ENCODE assay signal across 8 mouse cellular contexts in genomic region chr8:126138645-126139545, GRCm38 (mm10).
DNase-seq lines count a peak whose midpoint lies in the region; ATAC-seq and TF ChIP-seq lines count a peak whose summit lies in the region.

No protein-coding gene starts in this region.

- peak overlapping the region; percentile 91 for H3K27ac ChIP-seq in layer of hippocampus, adult 2 months
- H3K27ac ChIP-seq in brown adipose tissue, adult 24 weeks (replicated peaks; ENCODE audit: low read depth, low read length): no peak overlapping the region
- no peak overlapping the region for H3K27ac ChIP-seq in forebrain, embryonic 13.5 days
- no peak overlapping the region for H3K27ac ChIP-seq in kidney, embryonic 15.5 days
- H3K27ac ChIP-seq in stomach, postnatal 0 days (replicated peaks): no peak overlapping the region

- peak overlapping the region; percentile 62 for H3K9ac ChIP-seq in forebrain, embryonic 13.5 days
- peak overlapping the region; percentile 46 for H3K9ac ChIP-seq in kidney, embryonic 15.5 days
- peak overlapping the region; percentile 23; the same call in 1 of the 2 replicates for H3K9ac ChIP-seq in stomach, postnatal 0 days (ENCODE audit: low read length)

- H3K9me3 ChIP-seq in forebrain, embryonic 13.5 days (replicated peaks): no peaks in the 10 kb centered on the region
- H3K9me3 ChIP-seq in kidney, embryonic 15.5 days (replicated peaks): no peaks in the 10 kb centered on the region
- H3K9me3 ChIP-seq in stomach, postnatal 0 days (ENCODE audit: control insufficient read depth, low read length): no peaks in the 10 kb centered on the region

- no peak for TF ChIP-seq EP300 in stomach, postnatal 0 days (optimal IDR thresholded peaks at IDR 0.05)

- peaks cover 46% of the 10 kb centered on the region for H3K27me3 ChIP-seq in forebrain, embryonic 13.5 days
- peaks cover 39% of the 10 kb centered on the region for H3K27me3 ChIP-seq in kidney, embryonic 15.5 days
- H3K27me3 ChIP-seq in stomach, postnatal 0 days (ENCODE audit: control insufficient read depth, insufficient read depth, low read length): 0 out of 2 replicates have a peak, but pooled peaks cover 4% of the 10 kb centered on the region

- DNase-seq in layer of hippocampus, adult 2 months (ENCODE audit: low spot score in 2 of 2): peak in 1 of 2 experiments; percentile 56
- no peak for DNase-seq in layer of hippocampus, adult 9-10 months (ENCODE audit: low spot score)
- DNase-seq in lung, postnatal 36 days: peak; percentile 14
- DNase-seq in stomach, postnatal 0 days (ENCODE audit: low spot score): peak; percentile 55

- 1% methylated on average over 89 of the region's 95 CpGs for WGBS in forebrain, embryonic 13.5 days
- WGBS in kidney, embryonic 15.5 days: under 1% methylated on average over 83 of the region's 95 CpGs
- 1% methylated on average over 87 of the region's 95 CpGs for WGBS in stomach, postnatal 0 days

- 0 out of 2 replicates have a peak, but pooled peaks have one; percentile 38 for ATAC-seq in forebrain, embryonic 13.5 days
- peak; percentile 69; the same call in 1 of the 2 replicates for ATAC-seq in kidney, embryonic 15.5 days (replicated peaks; ENCODE audit: low FRiP score)
- ATAC-seq in stomach, postnatal 0 days (ENCODE audit: low FRiP score, low TSS enrichment): peak; percentile 23; the same call in 1 of the 2 replicates
- no peak for ATAC-seq in activated CD4-positive, CD25-positive, alpha-beta regulatory T cell, adult 4 months

- TF ChIP-seq CTCF in layer of hippocampus, adult 2 months (conservative IDR thresholded peaks at IDR 0.05): no peak
- no peak for TF ChIP-seq CTCF in stomach, postnatal 0 days (IDR thresholded peaks at IDR 0.05; ENCODE audit: low read depth)

- no peaks in the 10 kb centered on the region for H3K4me1 ChIP-seq in brown adipose tissue, adult 24 weeks (ENCODE audit: control insufficient read depth, insufficient read depth, insufficient read length, low read length)
- H3K4me1 ChIP-seq in forebrain, embryonic 13.5 days: peaks cover 11% of the 10 kb centered on the region
- peaks cover 20% of the 10 kb centered on the region for H3K4me1 ChIP-seq in kidney, embryonic 15.5 days
- no peaks in the 10 kb centered on the region for H3K4me1 ChIP-seq in stomach, postnatal 0 days (replicated peaks; ENCODE audit: control insufficient read depth, insufficient read depth)

- H3K4me3 ChIP-seq in layer of hippocampus, adult 2 months: peak overlapping the region; percentile 72
- H3K4me3 ChIP-seq in brown adipose tissue, adult 24 weeks (ENCODE audit: insufficient read depth, low read depth, low read length): peak overlapping the region; percentile 24; the same call in 1 of the 2 replicates
- H3K4me3 ChIP-seq in forebrain, embryonic 13.5 days: peak overlapping the region; percentile 52
- H3K4me3 ChIP-seq in kidney, embryonic 15.5 days (replicated peaks): peak overlapping the region; percentile 58
- H3K4me3 ChIP-seq in stomach, postnatal 0 days (ENCODE audit: low read depth, low read length): peak overlapping the region; percentile 45

- H3K36me3 ChIP-seq in forebrain, embryonic 13.5 days (ENCODE audit: poor library complexity, severe bottlenecking): no peaks in the 10 kb centered on the region
- H3K36me3 ChIP-seq in kidney, embryonic 15.5 days: no peaks in the 10 kb centered on the region
- no peaks in the 10 kb centered on the region for H3K36me3 ChIP-seq in stomach, postnatal 0 days (ENCODE audit: control insufficient read depth, insufficient read depth, low read length)

- H3K4me2 ChIP-seq in forebrain, embryonic 13.5 days: peak overlapping the region; percentile 94
- peak overlapping the region; percentile 95 for H3K4me2 ChIP-seq in kidney, embryonic 15.5 days
- H3K4me2 ChIP-seq in stomach, postnatal 0 days (replicated peaks; ENCODE audit: low read depth): peak overlapping the region; percentile 86
